In genomic region chr19:18548668-18549067, GRCm38 (mm10) we compare ENCODE assay signal across 8 mouse cellular contexts.
A peak's percentile ranks its signal among the peaks of the same experiment; 100 is the strongest.
DNase-seq lines count a peak whose midpoint lies in the region; ATAC-seq lines count a peak whose summit lies in the region.

No protein-coding gene starts in this region.

- H3K27me3 ChIP-seq in heart, embryonic 11.5 days (ENCODE audit: control insufficient read depth, insufficient read depth, low read length): no peaks in the 10 kb centered on the region
- no peaks in the 10 kb centered on the region for H3K27me3 ChIP-seq in hindbrain, embryonic 13.5 days
- no peaks in the 10 kb centered on the region for H3K27me3 ChIP-seq in midbrain, embryonic 13.5 days
- no peaks in the 10 kb centered on the region for H3K27me3 ChIP-seq in splenic B cell, adult 2 months (ENCODE audit: control insufficient read depth, insufficient read depth, low read length, poor library complexity, severe bottlenecking)

- H3K9ac ChIP-seq in heart, embryonic 11.5 days (ENCODE audit: low read depth, low read length): no peak overlapping the region
- H3K9ac ChIP-seq in hindbrain, embryonic 13.5 days: no peak overlapping the region
- no peak overlapping the region for H3K9ac ChIP-seq in midbrain, embryonic 13.5 days (replicated peaks)

- DNase-seq in heart, postnatal 10 days: peak; percentile 73 to 81
- peak; percentile 64 for DNase-seq in adrenal gland, adult 2 months
- DNase-seq in embryo, embryonic 9.5 days (ENCODE audit: extremely low spot score): peak; percentile 69
- DNase-seq in left cerebral cortex, adult 18-20 months (ENCODE audit: low spot score in 2 of 2): peak; percentile 78 to 79
- DNase-seq in splenic B cell, adult 2 months (ENCODE audit: low read depth, low spot score): peak; percentile 47

- intact Hi-C loops in heart, postnatal 10 days (cut with DNase I): loop anchor here (1.0 to 5.0 kb wide), 4 partner anchors 676 to 1421 kb away; no protein-coding TSS in a partner anchor

- no peak overlapping the region for H3K27ac ChIP-seq in heart, embryonic 11.5 days (ENCODE audit: low read depth, low read length)
- no peak overlapping the region for H3K27ac ChIP-seq in hindbrain, embryonic 13.5 days
- no peak overlapping the region for H3K27ac ChIP-seq in midbrain, embryonic 13.5 days

- H3K4me3 ChIP-seq in heart, embryonic 11.5 days (ENCODE audit: low read depth, low read length): no peak overlapping the region
- H3K4me3 ChIP-seq in hindbrain, embryonic 13.5 days: no peak overlapping the region
- H3K4me3 ChIP-seq in midbrain, embryonic 13.5 days (replicated peaks): no peak overlapping the region

- no peaks in the 10 kb centered on the region for H3K4me1 ChIP-seq in heart, embryonic 11.5 days (ENCODE audit: control insufficient read depth, insufficient read depth, low read length)
- H3K4me1 ChIP-seq in hindbrain, embryonic 13.5 days (replicated peaks): no peaks in the 10 kb centered on the region
- no peaks in the 10 kb centered on the region for H3K4me1 ChIP-seq in midbrain, embryonic 13.5 days (replicated peaks)

- WGBS in heart, embryonic 11.5 days (ENCODE audit: insufficient replicate concordance): 8% methylated on average over 4 of the region's 4 CpGs
- WGBS in hindbrain, embryonic 13.5 days: 17% methylated on average over 4 of the region's 4 CpGs
- WGBS in midbrain, embryonic 13.5 days: 14% methylated on average over 4 of the region's 4 CpGs

- no peak for ATAC-seq in heart, embryonic 11.5 days (replicated peaks; ENCODE audit: insufficient number of reproducible peaks, low FRiP score, low TSS enrichment)
- ATAC-seq in hindbrain, embryonic 13.5 days (ENCODE audit: low FRiP score): peak; percentile 72
- 0 out of 2 replicates have a peak, but pooled peaks have one; percentile 50 for ATAC-seq in midbrain, embryonic 13.5 days

- no peaks in the 10 kb centered on the region for H3K36me3 ChIP-seq in heart, embryonic 11.5 days (ENCODE audit: control insufficient read depth, insufficient read depth, low read length)
- H3K36me3 ChIP-seq in hindbrain, embryonic 13.5 days: no peaks in the 10 kb centered on the region
- H3K36me3 ChIP-seq in midbrain, embryonic 13.5 days: no peaks in the 10 kb centered on the region
- H3K36me3 ChIP-seq in splenic B cell, adult 2 months (ENCODE audit: control insufficient read depth, insufficient read depth, low read length, poor library complexity, severe bottlenecking): no peaks in the 10 kb centered on the region

- no peaks in the 10 kb centered on the region for H3K9me3 ChIP-seq in heart, embryonic 11.5 days (replicated peaks; ENCODE audit: control insufficient read depth, low read length)
- no peaks in the 10 kb centered on the region for H3K9me3 ChIP-seq in hindbrain, embryonic 13.5 days
- no peaks in the 10 kb centered on the region for H3K9me3 ChIP-seq in midbrain, embryonic 13.5 days

- H3K4me2 ChIP-seq in heart, embryonic 11.5 days: no peak overlapping the region
- H3K4me2 ChIP-seq in hindbrain, embryonic 13.5 days: no peak overlapping the region
- H3K4me2 ChIP-seq in midbrain, embryonic 13.5 days (replicated peaks): no peak overlapping the region
